Mouse (Mus musculus) heart, embryonic 15.5 days (tissue): ENCODE results near the gene B4galt5. TPM values are rescaled to one million over a fixed set of nuclear protein-coding genes. Genes with fewer than 3 reads are reported as not detected.

ENCODE experiments used
- ATAC-seq: fragments of 200-750 bp; cut with Nextera tagmentation; replicated peaks from 2 replicates; pipeline ENCODE4 v1.8.0; 2017; ENCODE audit warnings: low read depth, moderate TSS enrichment; ENCODE audit not compliant: insufficient number of reproducible peaks, insufficient read depth, low FRiP score
- H3K27ac ChIP-seq: fragments of 300-500 bp; sonication (generic); 2 replicates; pipeline ENCODE4 v1.5.1; 2015; ENCODE audit warnings: mild to moderate bottlenecking, inconsistent platforms
- H3K27me3 ChIP-seq: fragments of 300-500 bp; sonication (generic); 2 replicates; pipeline ENCODE4 v1.6.1; 2015; ENCODE audit warnings: inconsistent platforms
- H3K36me3 ChIP-seq: fragments of 300-500 bp; sonication (generic); 2 replicates; pipeline ENCODE4 v1.6.1; 2015; ENCODE audit warnings: mild to moderate bottlenecking, inconsistent platforms
- H3K4me1 ChIP-seq: fragments of 300-500 bp; sonication (generic); replicated peaks from 2 replicates; pipeline ENCODE4 v1.6.1; 2015; ENCODE audit warnings: inconsistent platforms
- H3K4me2 ChIP-seq: fragments of 300-500 bp; sonication (generic); 2 replicates; pipeline ENCODE4 v1.6.1; 2015; ENCODE audit warnings: inconsistent platforms, mild to moderate bottlenecking, moderate library complexity
- H3K4me3 ChIP-seq: fragments of 300-500 bp; sonication (generic); 2 replicates; pipeline ENCODE4 v1.5.1; 2015; ENCODE audit warnings: mild to moderate bottlenecking, inconsistent platforms
- H3K9ac ChIP-seq: fragments of 300-500 bp; sonication (generic); 2 replicates; pipeline ENCODE4 v1.6.1; 2015; ENCODE audit warnings: mild to moderate bottlenecking, inconsistent platforms
- H3K9me3 ChIP-seq: fragments of 300-500 bp; sonication (generic); replicated peaks from 2 replicates; pipeline ENCODE4 v1.6.1; 2016; ENCODE audit warnings: inconsistent platforms
- WGBS: fragments of 180-500 bp; shearing (Covaris S2); methylation state at CpG from one replicate; pipeline ENCODE4 v1.1.7; 2015; ENCODE audit warnings: mixed read lengths; 5-methylcytosine and 5-hydroxymethylcytosine counted together
- polyA plus RNA-seq: library from polyadenylated mRNA; unstranded; fragments of >200 nt; fragmentation: Nextera tagmentation; extraction: Ambion mirVana; gene quantifications from 2 replicates; pipeline ENCODE4 v1.2.1, GENCODE M21; 2015

The B4galt5 gene
- polyA plus RNA-seq, 1 experiment from 2014 or later = 12.7 TPM

DNA sequence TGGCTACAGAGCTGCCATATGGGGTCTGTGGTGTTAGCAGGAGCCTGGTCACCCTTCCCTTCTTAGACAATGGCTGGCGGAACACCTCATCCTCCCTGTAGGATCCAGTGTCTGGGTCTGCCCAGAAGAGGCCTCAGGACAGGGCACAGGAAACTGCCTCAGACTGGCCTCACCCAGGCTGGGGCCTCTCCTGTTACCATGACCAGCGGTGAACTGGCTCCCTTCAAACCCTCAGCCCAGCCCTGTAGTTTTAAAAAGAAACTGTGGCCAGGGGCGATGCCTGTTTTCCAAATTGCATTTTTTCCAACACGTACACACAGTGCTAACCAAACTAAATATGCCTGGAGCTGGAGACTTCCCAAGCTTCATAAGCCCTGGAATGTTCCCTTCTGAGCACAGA is 87.9 kb downstream of the B4galt5 start:
- Histone ChIP-seq H3K4me1 (peaks cover 14% of the 10 kb centered on the region), H3K36me3 (no peaks in the 10 kb centered on the region), H3K9ac (no peak overlapping the region), H3K27me3 (no peaks in the 10 kb centered on the region), H3K27ac (peak overlapping the region; percentile 34; the same call in 1 of the 2 replicates), H3K4me2 (no peak overlapping the region), H3K4me3 (no peak overlapping the region), H3K9me3 (no peaks in the 10 kb centered on the region)
- ATAC-seq = 0 out of 2 replicates have a peak, but pooled peaks have one; percentile 24
- WGBS = 64% methylated on average over 4 of the region's 4 CpGs

DNA sequence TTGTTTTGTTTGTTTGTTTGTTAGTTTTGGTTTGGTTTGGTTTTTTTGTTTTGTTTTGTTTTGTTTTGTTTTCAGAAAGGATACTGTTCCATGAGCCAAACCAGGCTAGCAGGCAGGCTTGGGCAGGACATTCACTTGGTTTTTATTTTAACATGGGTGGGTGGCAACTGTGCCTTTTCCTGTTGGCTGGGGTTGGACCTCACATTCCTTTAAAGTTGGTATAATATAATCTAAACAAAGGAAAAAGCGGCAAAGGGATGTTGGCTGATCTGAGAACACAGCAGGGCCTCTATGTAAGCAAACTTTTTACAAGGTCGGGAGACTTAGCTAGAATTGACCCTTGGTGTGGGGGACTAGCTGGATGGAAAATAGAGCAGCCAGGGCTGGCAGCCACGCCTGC is 91.2 kb downstream of the B4galt5 start:
- Histone ChIP-seq H3K9ac (no peak overlapping the region), H3K4me1 (peaks cover 23% of the 10 kb centered on the region), H3K4me2 (no peak overlapping the region), H3K36me3 (no peaks in the 10 kb centered on the region), H3K27ac (no peak overlapping the region), H3K9me3 (no peaks in the 10 kb centered on the region), H3K27me3 (no peaks in the 10 kb centered on the region), H3K4me3 (no peak overlapping the region)
- no peak for ATAC-seq
- WGBS = 52% methylated on average over 3 of the region's 3 CpGs

DNA sequence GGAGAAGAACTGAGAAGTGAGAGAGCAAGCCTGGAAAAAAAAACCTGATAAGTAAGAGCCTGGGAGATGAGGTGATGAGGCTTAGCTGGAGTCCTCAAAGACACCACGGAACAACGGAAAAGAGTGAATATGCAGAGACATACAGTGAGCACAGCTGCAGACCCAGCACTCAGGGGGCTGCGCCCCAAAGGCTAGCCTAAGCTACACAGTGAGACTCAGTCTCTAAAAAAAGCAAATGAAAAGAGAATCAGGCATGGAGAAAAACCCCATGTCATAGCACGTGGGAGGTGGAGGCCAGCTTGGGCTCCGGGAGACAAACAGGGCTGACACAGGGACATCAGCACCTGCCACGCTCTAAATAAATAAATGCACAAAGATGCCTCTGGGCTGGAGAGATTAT is 94.2 kb downstream of the B4galt5 start:
- no peaks in the 10 kb centered on the region for H3K36me3 ChIP-seq
- 44% methylated on average over 6 of the region's 6 CpGs for WGBS
- no peak overlapping the region for H3K9ac ChIP-seq
- H3K4me1 ChIP-seq = peaks cover 41% of the 10 kb centered on the region
- H3K4me3 ChIP-seq = no peak overlapping the region
- H3K27me3 ChIP-seq = no peaks in the 10 kb centered on the region
- H3K9me3 ChIP-seq = no peaks in the 10 kb centered on the region
- no peak overlapping the region for H3K27ac ChIP-seq
- ATAC-seq = no peak
- no peak overlapping the region for H3K4me2 ChIP-seq

DNA sequence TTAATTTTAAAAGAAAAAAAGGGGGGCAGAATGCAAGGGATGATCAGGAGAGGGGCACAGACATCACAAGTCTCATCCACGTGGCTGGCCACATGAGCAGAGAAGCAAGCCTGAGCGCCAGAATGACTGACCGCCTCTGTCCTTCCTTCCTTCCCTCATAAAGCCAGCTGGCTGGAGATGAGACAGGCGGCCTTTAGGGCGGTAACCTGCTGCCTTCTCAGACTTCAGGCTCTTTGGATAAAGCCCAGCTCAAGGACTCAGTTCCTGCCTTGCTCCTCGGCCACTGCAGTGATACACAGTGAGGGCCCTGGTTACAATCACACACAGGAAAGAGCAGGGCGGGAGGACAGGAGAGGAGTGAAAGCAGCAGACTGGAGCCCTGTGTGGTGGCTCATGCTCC is 94.8 kb downstream of the B4galt5 start:
- no peak overlapping the region for H3K9ac ChIP-seq
- no peak overlapping the region for H3K4me2 ChIP-seq
- no peaks in the 10 kb centered on the region for H3K9me3 ChIP-seq
- H3K4me3 ChIP-seq = no peak overlapping the region
- peak; percentile 74 for ATAC-seq
- no peaks in the 10 kb centered on the region for H3K36me3 ChIP-seq
- H3K4me1 ChIP-seq = peaks cover 44% of the 10 kb centered on the region
- 43% methylated on average over 7 of the region's 7 CpGs for WGBS
- peak overlapping the region; percentile 63 for H3K27ac ChIP-seq
- no peaks in the 10 kb centered on the region for H3K27me3 ChIP-seq

DNA sequence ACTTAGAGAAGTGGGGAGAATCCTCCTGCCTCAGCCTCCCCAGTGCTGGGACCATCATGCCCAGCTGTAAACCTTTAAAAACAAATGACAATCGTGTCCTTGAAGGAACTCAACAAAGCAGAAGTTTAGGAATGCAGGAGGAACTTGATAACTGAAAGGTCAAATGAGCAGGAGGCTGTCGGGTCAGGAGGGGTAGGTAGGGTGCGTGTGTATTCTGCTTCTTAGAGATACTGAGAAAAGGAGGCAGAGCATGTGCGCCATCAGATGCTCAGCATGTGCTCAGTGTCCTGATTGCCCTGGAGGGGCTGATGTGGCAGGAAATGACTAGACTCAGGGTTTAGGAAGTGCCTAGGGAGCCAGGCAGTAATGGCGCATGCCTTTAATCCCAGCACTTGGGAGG is 95.5 kb downstream of the B4galt5 start:
- no peak for ATAC-seq
- Histone ChIP-seq H3K9me3 (no peaks in the 10 kb centered on the region), H3K9ac (no peak overlapping the region), H3K4me2 (no peak overlapping the region), H3K4me3 (no peak overlapping the region), H3K27ac (no peak overlapping the region), H3K36me3 (no peaks in the 10 kb centered on the region), H3K4me1 (peaks cover 44% of the 10 kb centered on the region), H3K27me3 (no peaks in the 10 kb centered on the region)
- WGBS = 76% methylated on average over 5 of the region's 5 CpGs

DNA sequence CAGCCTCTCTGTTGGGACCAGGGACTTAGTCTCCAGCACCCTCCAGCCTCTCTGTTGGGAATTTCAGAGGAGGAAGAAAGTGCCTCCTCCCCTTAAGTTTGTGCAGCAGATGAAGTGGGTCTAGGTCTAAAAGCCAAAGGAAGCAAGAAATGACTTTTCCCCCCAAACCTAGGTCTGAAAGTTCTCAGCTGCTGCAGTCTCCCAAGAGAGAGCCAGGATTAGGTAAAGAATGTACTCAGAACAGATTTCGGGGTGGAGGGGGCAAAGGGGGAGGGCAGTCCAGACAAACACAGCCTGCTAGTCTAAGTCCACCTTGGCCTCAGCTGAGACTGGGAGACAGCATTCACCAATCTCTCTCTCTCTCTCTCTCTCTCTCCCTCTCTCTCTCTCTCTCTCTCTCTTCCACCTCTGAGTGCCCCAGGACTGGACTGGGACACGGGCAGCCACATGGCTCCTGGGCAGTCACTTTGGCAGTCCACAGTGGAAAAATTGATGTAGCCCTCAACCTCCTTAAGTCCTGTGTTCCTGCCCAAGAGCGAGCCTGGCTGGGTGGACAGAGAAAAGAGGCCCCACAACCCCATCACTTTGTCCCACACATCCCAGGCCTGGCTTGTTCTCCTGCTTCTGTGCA is 96.8 kb downstream of the B4galt5 start:
- peak overlapping the region; percentile 45 for H3K27ac ChIP-seq
- no peak overlapping the region for H3K4me3 ChIP-seq
- H3K27me3 ChIP-seq = no peaks in the 10 kb centered on the region
- no peaks in the 10 kb centered on the region for H3K36me3 ChIP-seq
- H3K4me2 ChIP-seq = no peak overlapping the region
- no peaks in the 10 kb centered on the region for H3K9me3 ChIP-seq
- peak; percentile 7; the same call in 1 of the 2 replicates for ATAC-seq
- 22% methylated on average over 3 of the region's 3 CpGs for WGBS
- H3K9ac ChIP-seq = no peak overlapping the region
- peaks cover 44% of the 10 kb centered on the region for H3K4me1 ChIP-seq

DNA sequence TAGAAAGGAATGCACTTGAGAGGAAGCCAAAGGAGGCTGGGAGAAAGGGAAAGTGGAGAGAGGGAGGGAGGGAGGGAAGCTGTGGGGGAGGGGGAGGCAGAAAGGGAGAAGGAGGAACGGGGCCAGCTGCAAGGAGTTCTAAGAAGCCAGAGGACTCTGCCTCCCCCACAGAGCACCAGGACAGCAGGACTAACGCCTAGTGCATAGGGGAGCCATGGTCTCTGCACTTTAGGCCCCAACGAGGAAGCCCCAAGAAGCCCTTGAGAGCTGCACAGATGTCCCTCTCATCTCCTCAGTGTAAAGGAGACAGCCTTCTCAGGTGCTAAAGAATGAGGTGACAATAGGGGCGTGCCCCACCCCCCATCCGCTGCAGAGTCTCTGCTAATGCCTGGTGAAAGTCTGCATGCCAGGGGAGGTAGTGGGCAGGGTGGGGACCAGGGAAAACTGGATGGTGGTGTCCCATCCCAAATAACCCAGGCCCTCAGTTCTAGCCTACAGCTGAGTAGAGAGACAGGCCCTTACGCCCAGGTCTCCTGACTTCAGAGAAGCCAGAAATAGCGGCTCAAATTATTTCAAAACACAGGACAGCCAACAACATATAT is 98.1 kb downstream of the B4galt5 start:
- Histone ChIP-seq H3K36me3 (no peaks in the 10 kb centered on the region), H3K4me1 (peaks cover 44% of the 10 kb centered on the region), H3K9ac (no peak overlapping the region), H3K27ac (peak overlapping the region; percentile 53), H3K4me2 (peak overlapping the region; percentile 23; the same call in 1 of the 2 replicates), H3K27me3 (no peaks in the 10 kb centered on the region), H3K4me3 (no peak overlapping the region), H3K9me3 (no peaks in the 10 kb centered on the region)
- WGBS = 21% methylated on average over 7 of the region's 7 CpGs
- no peak for ATAC-seq

DNA sequence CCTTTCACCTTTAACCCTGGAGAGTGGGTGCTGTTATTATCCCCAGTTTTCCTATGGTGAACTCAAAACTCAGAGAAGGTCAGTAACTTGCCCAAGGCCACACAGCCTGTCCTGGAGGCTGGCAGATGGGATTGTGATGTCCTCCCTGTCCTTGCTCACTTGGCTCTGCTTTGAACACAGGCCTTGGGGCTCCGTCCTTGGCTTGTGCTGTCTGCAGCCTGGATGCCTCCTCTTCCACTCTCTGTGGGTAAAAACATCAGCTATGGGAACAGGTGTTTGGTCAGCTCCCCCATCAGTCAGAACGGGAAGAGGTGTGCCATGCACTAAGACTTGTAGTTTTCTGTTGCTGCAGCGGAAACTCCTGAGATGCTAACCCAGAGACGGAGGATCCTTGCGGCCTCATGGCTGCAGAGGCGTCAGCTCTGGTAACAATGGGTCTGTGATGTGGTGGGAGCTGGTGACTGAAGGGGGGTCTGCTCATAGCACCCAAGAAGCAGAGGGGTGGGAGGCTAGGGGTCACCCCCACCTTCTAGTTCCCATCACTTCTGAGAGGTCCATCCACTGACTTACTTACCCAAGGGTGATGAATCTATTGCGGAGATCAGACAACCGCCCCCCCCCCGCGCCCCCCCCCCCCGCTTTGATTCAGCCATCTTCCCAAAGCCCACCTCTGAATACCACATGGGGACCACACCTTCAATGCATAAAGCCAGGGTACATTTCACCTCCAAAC is 98.8 kb downstream of the B4galt5 start:
- H3K9me3 ChIP-seq = no peaks in the 10 kb centered on the region
- no peak overlapping the region for H3K4me2 ChIP-seq
- no peaks in the 10 kb centered on the region for H3K27me3 ChIP-seq
- H3K27ac ChIP-seq = peak overlapping the region; percentile 43
- H3K9ac ChIP-seq = no peak overlapping the region
- no peak overlapping the region for H3K4me3 ChIP-seq
- ATAC-seq = no peak
- H3K4me1 ChIP-seq = peaks cover 44% of the 10 kb centered on the region
- no peaks in the 10 kb centered on the region for H3K36me3 ChIP-seq
- 44% methylated on average over 11 of the region's 11 CpGs for WGBS

DNA sequence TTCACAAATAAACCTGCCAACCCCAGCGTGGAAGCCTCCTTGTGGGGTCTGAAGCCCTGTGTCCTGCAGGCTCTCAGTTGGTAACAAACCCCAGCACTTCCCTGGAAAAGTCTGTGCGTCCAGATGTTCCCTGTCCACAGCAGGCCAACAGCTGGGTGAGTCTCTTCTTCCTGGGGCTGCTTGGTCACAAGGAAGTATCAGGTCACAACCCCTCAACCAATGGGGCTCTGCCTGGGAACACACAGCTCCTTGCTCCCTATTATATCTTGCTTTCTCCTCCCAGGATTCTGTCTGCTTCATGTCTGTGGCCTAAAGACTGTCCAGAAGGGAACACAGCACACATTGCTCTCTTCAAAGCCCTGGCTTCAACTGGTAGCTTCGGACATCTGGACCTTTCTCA is 99.4 kb downstream of the B4galt5 start:
- ATAC-seq = no peak
- H3K27ac ChIP-seq = peak overlapping the region; percentile 43; the same call in 1 of the 2 replicates
- no peak overlapping the region for H3K4me3 ChIP-seq
- H3K27me3 ChIP-seq = no peaks in the 10 kb centered on the region
- H3K9me3 ChIP-seq = no peaks in the 10 kb centered on the region
- no peak overlapping the region for H3K4me2 ChIP-seq
- no peaks in the 10 kb centered on the region for H3K36me3 ChIP-seq
- peaks cover 42% of the 10 kb centered on the region for H3K4me1 ChIP-seq
- no peak overlapping the region for H3K9ac ChIP-seq
- 65% methylated on average over 3 of the region's 3 CpGs for WGBS
